21 mouse cellular contexts compared by ENCODE assay signal in the genomic region with DNA sequence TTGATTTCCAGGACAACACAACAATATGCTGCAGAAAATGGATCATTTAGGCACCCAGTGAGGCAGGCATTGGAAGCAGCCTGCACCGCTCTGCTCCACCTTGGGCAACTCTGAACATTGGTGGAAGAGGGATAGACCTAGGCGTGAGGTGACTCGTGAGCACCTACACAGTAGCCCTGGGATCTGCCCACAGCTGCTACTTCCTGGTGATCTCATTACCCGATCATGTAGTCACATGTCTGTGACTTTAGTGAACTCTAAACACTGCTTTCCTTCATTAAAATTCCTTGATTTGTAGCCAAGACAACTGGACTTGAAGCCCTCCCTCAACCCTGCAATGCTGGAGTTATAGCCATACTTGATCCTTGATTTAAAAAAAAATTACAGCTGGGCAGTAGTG. TPM values are rescaled to one million over a fixed set of nuclear protein-coding genes. Genes with fewer than 3 reads are reported as not detected.
DNase-seq lines count a peak whose midpoint lies in the region; ATAC-seq and TF ChIP-seq lines count a peak whose summit lies in the region.
"Had no signal": no experiment of that assay in that cellular context is flagged by ENCODE, and none has a peak within 500 bp of the region (broad histone marks: within the 10 kb centered on the region; RNA-seq: fewer than 3 reads in every experiment).

No protein-coding gene starts in this region.

- no peaks in the 10 kb centered on the region for H3K36me3 ChIP-seq in kidney, adult 2 months (ENCODE audit: control insufficient read depth, insufficient read depth, low read length)
- no peaks in the 10 kb centered on the region for H3K36me3 ChIP-seq in midbrain, embryonic 16.5 days (ENCODE audit: control insufficient read depth, insufficient read depth, low read length)
- no peaks in the 10 kb centered on the region for H3K36me3 ChIP-seq in midbrain, embryonic 10.5 days
- H3K36me3 ChIP-seq in stomach, postnatal 0 days (ENCODE audit: control insufficient read depth, insufficient read depth, low read length), result no peaks in the 10 kb centered on the region
- H3K36me3 ChIP-seq: embryonic facial prominence, embryonic 12.5 days; heart, embryonic 10.5 days; liver, embryonic 15.5 days; neural tube, embryonic 15.5 days; stomach, embryonic 15.5 days had no signal

- TF ChIP-seq CTCF in kidney, adult 2 months (conservative IDR thresholded peaks at IDR 0.05; ENCODE audit: insufficient read depth, insufficient read length, low read depth, low read length), result no peak
- no peak for TF ChIP-seq CTCF in stomach, postnatal 0 days (IDR thresholded peaks at IDR 0.05; ENCODE audit: low read depth)

- 42% methylated on average over 4 of the region's 4 CpGs for WGBS in kidney, adult 2 months
- 86% methylated on average over 4 of the region's 4 CpGs for WGBS in midbrain, embryonic 16.5 days
- 91% methylated on average over 4 of the region's 4 CpGs for WGBS in midbrain, embryonic 10.5 days
- WGBS in stomach, postnatal 0 days, result 52% methylated on average over 4 of the region's 4 CpGs

- no peaks in the 10 kb centered on the region for H3K4me1 ChIP-seq in kidney, adult 2 months (ENCODE audit: control insufficient read depth, insufficient read depth, low read length)
- H3K4me1 ChIP-seq in midbrain, embryonic 16.5 days (ENCODE audit: control insufficient read depth, insufficient read depth, low read length), result no peaks in the 10 kb centered on the region
- H3K4me1 ChIP-seq in midbrain, embryonic 10.5 days, result peaks cover 35% of the 10 kb centered on the region
- no peaks in the 10 kb centered on the region for H3K4me1 ChIP-seq in stomach, postnatal 0 days (replicated peaks; ENCODE audit: control insufficient read depth, insufficient read depth)
- H3K4me1 ChIP-seq: embryonic facial prominence, embryonic 12.5 days; forebrain, embryonic 13.5 days; neural tube, embryonic 15.5 days; stomach, embryonic 15.5 days had no signal

- no peak overlapping the region for H3K27ac ChIP-seq in kidney, adult 2 months (ENCODE audit: insufficient read depth, low read depth, low read length)
- H3K27ac ChIP-seq in midbrain, embryonic 16.5 days (ENCODE audit: low read length), result no peak overlapping the region
- H3K27ac ChIP-seq in midbrain, embryonic 10.5 days (replicated peaks), result no peak overlapping the region
- no peak overlapping the region for H3K27ac ChIP-seq in stomach, postnatal 0 days (replicated peaks)
- H3K27ac ChIP-seq: embryonic facial prominence, embryonic 12.5 days; forebrain, embryonic 13.5 days; heart, embryonic 10.5 days; liver, embryonic 15.5 days; macrophage; neural tube, embryonic 15.5 days; stomach, embryonic 15.5 days had no signal

- no peak for TF ChIP-seq EP300 in stomach, postnatal 0 days (optimal IDR thresholded peaks at IDR 0.05)

- DNase-seq in adrenal gland, adult (ENCODE audit: inconsistent age in 2 of 2, low spot score in 1 of 2), result peak; percentile 27 to 62
- no peak for DNase-seq in adrenal gland, postnatal 36 days
- DNase-seq in kidney, adult 2 months, result peak; percentile 51
- DNase-seq in kidney, postnatal 25 days, result no peak
- DNase-seq in midbrain, embryonic 10.5 days (ENCODE audit: low spot score), result no peak
- peak; percentile 13 for DNase-seq in stomach, postnatal 0 days (ENCODE audit: low spot score)
- no peak for DNase-seq in right cerebral cortex, postnatal 4 days
- DNase-seq: cerebellum, adult 11-12 months; cerebellum, postnatal 10 days; right cerebral cortex, adult 18-20 months; thymus, adult 18-20 months; thymus, postnatal 36 days had no signal

- H3K4me3 ChIP-seq in kidney, adult 2 months (ENCODE audit: insufficient read depth, low read depth, low read length), result no peak overlapping the region
- no peak overlapping the region for H3K4me3 ChIP-seq in midbrain, embryonic 16.5 days (ENCODE audit: low read depth, low read length)
- no peak overlapping the region for H3K4me3 ChIP-seq in midbrain, embryonic 10.5 days
- H3K4me3 ChIP-seq in stomach, postnatal 0 days (ENCODE audit: low read depth, low read length), result no peak overlapping the region
- H3K4me3 ChIP-seq: embryonic facial prominence, embryonic 12.5 days; erythroblast, embryonic 14.5 days; forebrain, embryonic 13.5 days; heart, embryonic 10.5 days; liver, embryonic 15.5 days; neural tube, embryonic 15.5 days; stomach, embryonic 15.5 days had no signal

- no peak for TF ChIP-seq POLR2A in kidney, adult 2 months (IDR thresholded peaks at IDR 0.05; ENCODE audit: low read depth, low read length)

- 0 out of 2 replicates have a peak, but pooled peaks have one; percentile 19 for ATAC-seq in midbrain, embryonic 16.5 days
- ATAC-seq in stomach, postnatal 0 days (ENCODE audit: low FRiP score, low TSS enrichment), result peak; percentile 79

- H3K4me2 ChIP-seq in midbrain, embryonic 16.5 days (ENCODE audit: low read length), result no peak overlapping the region
- H3K4me2 ChIP-seq in stomach, postnatal 0 days (replicated peaks; ENCODE audit: low read depth), result no peak overlapping the region
- H3K4me2 ChIP-seq: embryonic facial prominence, embryonic 12.5 days; forebrain, embryonic 13.5 days; liver, embryonic 15.5 days; neural tube, embryonic 15.5 days; stomach, embryonic 15.5 days had no signal

- H3K9me3 ChIP-seq in midbrain, embryonic 16.5 days (replicated peaks; ENCODE audit: control insufficient read depth, low read length, poor library complexity, severe bottlenecking), result no peaks in the 10 kb centered on the region
- no peaks in the 10 kb centered on the region for H3K9me3 ChIP-seq in midbrain, embryonic 10.5 days (replicated peaks)
- H3K9me3 ChIP-seq in stomach, postnatal 0 days (ENCODE audit: control insufficient read depth, low read length), result no peaks in the 10 kb centered on the region
- H3K9me3 ChIP-seq: embryonic facial prominence, embryonic 12.5 days; forebrain, embryonic 13.5 days; heart, embryonic 10.5 days; liver, embryonic 15.5 days; neural tube, embryonic 15.5 days; stomach, embryonic 15.5 days had no signal

- no peaks in the 10 kb centered on the region for H3K27me3 ChIP-seq in kidney, adult 2 months (replicated peaks; ENCODE audit: control insufficient read depth, insufficient read depth, low read length)
- H3K27me3 ChIP-seq in midbrain, embryonic 16.5 days (ENCODE audit: control insufficient read depth, insufficient read depth, low read depth, low read length), result no peaks in the 10 kb centered on the region
- H3K27me3 ChIP-seq in midbrain, embryonic 10.5 days (ENCODE audit: low read depth, poor library complexity, severe bottlenecking), result no peaks in the 10 kb centered on the region; the same call in 1 of the 2 replicates
- no peaks in the 10 kb centered on the region for H3K27me3 ChIP-seq in stomach, postnatal 0 days (ENCODE audit: control insufficient read depth, insufficient read depth, low read length)
- H3K27me3 ChIP-seq: embryonic facial prominence, embryonic 12.5 days; forebrain, embryonic 13.5 days; liver, embryonic 15.5 days; neural tube, embryonic 15.5 days; stomach, embryonic 15.5 days had no signal

- no peak overlapping the region for H3K9ac ChIP-seq in midbrain, embryonic 16.5 days (ENCODE audit: low read depth, low read length)
- H3K9ac ChIP-seq in stomach, postnatal 0 days (ENCODE audit: low read length), result no peak overlapping the region
- H3K9ac ChIP-seq: embryonic facial prominence, embryonic 12.5 days; forebrain, embryonic 13.5 days; liver, embryonic 15.5 days; neural tube, embryonic 15.5 days; stomach, embryonic 15.5 days had no signal

RNA-seq across cellular contexts. Expression of a gene that starts 15.4 kb away (rescaled TPM):
- total RNA-seq in adrenal gland, postnatal 36 days (2021), result 100 to 1,000 TPM; 132 to 156 TPM
- polyA plus RNA-seq in kidney, adult 2 months (2012; rRNA removed), result 12.9 and 16.2 TPM in 2 replicates
- polyA plus RNA-seq in midbrain, embryonic 16.5 days (2015; fragmentation: Nextera tagmentation; extraction: Ambion mirVana), result 30.7 and 33.8 TPM in 2 replicates
- 16.4 and 20.1 TPM in 2 replicates for polyA plus RNA-seq in midbrain, embryonic 10.5 days (2016; fragmentation: Nextera tagmentation; extraction: Ambion mirVana)
- 4.7 and 5.3 TPM in 2 replicates for polyA plus RNA-seq in stomach, postnatal 0 days (2015; fragmentation: Nextera tagmentation; extraction: Ambion mirVana)

RNA-seq across cellular contexts. Expression of a gene that starts 59.1 kb away (rescaled TPM):
- 10 to 100 TPM; 79.4 to 89.6 TPM for total RNA-seq in adrenal gland, postnatal 36 days (2021)
- 22.9 and 23.6 TPM in 2 replicates for polyA plus RNA-seq in kidney, adult 2 months (2012; rRNA removed)
- polyA plus RNA-seq in midbrain, embryonic 16.5 days (2015; fragmentation: Nextera tagmentation; extraction: Ambion mirVana), result 30.8 and 31.7 TPM in 2 replicates
- 36.2 and 36.9 TPM in 2 replicates for polyA plus RNA-seq in midbrain, embryonic 10.5 days (2016; fragmentation: Nextera tagmentation; extraction: Ambion mirVana)
- 9.2 and 9.7 TPM in 2 replicates for polyA plus RNA-seq in stomach, postnatal 0 days (2015; fragmentation: Nextera tagmentation; extraction: Ambion mirVana)

Comparison
In these comparisons a context has a peak if more than half of its experiments do, and no peak if none do; other contexts are left out.
1. DNase-seq: peak in adrenal gland, adult (2 of 2), kidney, adult 2 months (single experiment) and stomach, postnatal 0 days (single experiment); none in adrenal gland, postnatal 36 days (0 of 2), kidney, postnatal 25 days (0 of 2), midbrain, embryonic 10.5 days (single experiment) and right cerebral cortex, postnatal 4 days (single experiment).